Mouse (Mus musculus) heart, embryonic 11.5 days (tissue): ENCODE data around the gene Golph3l. TPM values are rescaled to one million over a fixed set of nuclear protein-coding genes. Genes with fewer than 3 reads are reported as not detected.

ENCODE experiments used
- ATAC-seq: fragments of 200-750 bp; cut with Nextera tagmentation; replicated peaks from 2 replicates; pipeline ENCODE4 v1.8.0; 2017; ENCODE audit warnings: moderate library complexity; ENCODE audit not compliant: insufficient number of reproducible peaks, low FRiP score, low TSS enrichment
- H3K27ac ChIP-seq: fragments of 300-500 bp; sonication (generic); 2 replicates; pipeline ENCODE4 v1.5.1; 2014; ENCODE audit warnings: mild to moderate bottlenecking, low read depth, low read length
- H3K27me3 ChIP-seq: fragments of 300-500 bp; sonication (generic); 2 replicates; pipeline ENCODE4 v1.6.1; 2014; ENCODE audit warnings: mild to moderate bottlenecking, low read length, mixed read lengths; ENCODE audit not compliant: control insufficient read depth, insufficient read depth
- H3K36me3 ChIP-seq: fragments of 300-500 bp; sonication (generic); 2 replicates; pipeline ENCODE4 v1.6.1; 2014; ENCODE audit warnings: mild to moderate bottlenecking, low read length, moderate library complexity, mixed read lengths; ENCODE audit not compliant: control insufficient read depth, insufficient read depth
- H3K4me1 ChIP-seq: fragments of 300-500 bp; sonication (generic); 2 replicates; pipeline ENCODE4 v1.6.1; 2014; ENCODE audit warnings: low read length; ENCODE audit not compliant: control insufficient read depth, insufficient read depth
- H3K4me2 ChIP-seq: fragments of 300-500 bp; sonication (generic); 2 replicates; pipeline ENCODE4 v1.6.1; 2014; ENCODE audit warnings: mild to moderate bottlenecking, moderate library complexity
- H3K4me3 ChIP-seq: fragments of 300-500 bp; sonication (generic); 2 replicates; pipeline ENCODE4 v1.5.1; 2014; ENCODE audit warnings: low read depth, low read length
- H3K9ac ChIP-seq: fragments of 300-500 bp; sonication (generic); 2 replicates; pipeline ENCODE4 v1.6.1; 2014; ENCODE audit warnings: mild to moderate bottlenecking, low read depth, low read length, moderate library complexity
- H3K9me3 ChIP-seq: fragments of 300-500 bp; sonication (generic); replicated peaks from 2 replicates; pipeline ENCODE4 v1.6.1; 2016; ENCODE audit warnings: low read length; ENCODE audit not compliant: control insufficient read depth
- WGBS: fragments of 180-500 bp; shearing (Covaris S2); extraction: QIAGEN DNeasy Blood & Tissue Kit; methylation state at CpG from one replicate; pipeline ENCODE4 v1.1.7; 2014; ENCODE audit not compliant: insufficient replicate concordance; 5-methylcytosine and 5-hydroxymethylcytosine counted together
- polyA plus RNA-seq: library from polyadenylated mRNA; unstranded; fragments of >200 nt; fragmentation: Nextera tagmentation; extraction: Ambion mirVana; gene quantifications from 2 replicates; pipeline ENCODE4 v1.2.1, GENCODE M21; 2014

Golph3l gene
- polyA plus RNA-seq, 1 experiment from 2014 or later, result 27.8 TPM

- H3K36me3 ChIP-seq, result peaks cover 22% of the 10 kb centered on the region; the same call in 1 of the 2 replicates
- 19% methylated on average over 7 of the region's 7 CpGs for WGBS
- peaks cover 52% of the 10 kb centered on the region for H3K4me1 ChIP-seq
- no peak for ATAC-seq
- H3K4me3 ChIP-seq, result peak overlapping the region; percentile 76
- H3K9ac ChIP-seq, result peak overlapping the region; percentile 59
- no peaks in the 10 kb centered on the region for H3K9me3 ChIP-seq
- H3K27ac ChIP-seq, result peak overlapping the region; percentile 73
- no peaks in the 10 kb centered on the region for H3K27me3 ChIP-seq
- H3K4me2 ChIP-seq, result peak overlapping the region; percentile 95
Measured at GRCm38 (mm10) chr3:95661945-95662715, 73.4 kb downstream of the Golph3l start.

- Histone ChIP-seq H3K9ac (peak overlapping the region; percentile 59), H3K36me3 (peaks cover 22% of the 10 kb centered on the region; the same call in 1 of the 2 replicates)
Measured at GRCm38 (mm10) chr3:95662724-95663449, 74.2 kb downstream of the Golph3l start.

GRCm38 (mm10) chr3:95663486-95663885, 74.8 kb downstream of the Golph3l start:
- H3K36me3 ChIP-seq, result peaks cover 22% of the 10 kb centered on the region; the same call in 1 of the 2 replicates
- WGBS, result 82% methylated on average over 2 of the region's 2 CpGs
- H3K9ac ChIP-seq, result no peak overlapping the region; the same call in 1 of the 2 replicates
- H3K4me3 ChIP-seq, result no peak overlapping the region
- H3K27ac ChIP-seq, result peak overlapping the region; percentile 23
- no peaks in the 10 kb centered on the region for H3K9me3 ChIP-seq
- peak overlapping the region; percentile 95 for H3K4me2 ChIP-seq
- no peak for ATAC-seq
- H3K4me1 ChIP-seq, result peaks cover 65% of the 10 kb centered on the region
- no peaks in the 10 kb centered on the region for H3K27me3 ChIP-seq

More at GRCm38 (mm10) chr3:95662724-95663449, 74.2 kb downstream of the Golph3l start:
- Histone ChIP-seq H3K4me3 (peak overlapping the region; percentile 76), H3K27me3 (no peaks in the 10 kb centered on the region), H3K27ac (peak overlapping the region; percentile 73), H3K4me2 (peak overlapping the region; percentile 95), H3K9me3 (no peaks in the 10 kb centered on the region), H3K4me1 (peaks cover 59% of the 10 kb centered on the region)
- no peak for ATAC-seq
- WGBS, result 73% methylated on average over 7 of the region's 7 CpGs

- Histone ChIP-seq H3K4me3 (no peak overlapping the region), H3K27me3 (no peaks in the 10 kb centered on the region), H3K4me2 (peak overlapping the region; percentile 6; the same call in 1 of the 2 replicates), H3K36me3 (peaks cover 22% of the 10 kb centered on the region), H3K9ac (no peak overlapping the region; the same call in 1 of the 2 replicates), H3K4me1 (peaks cover 69% of the 10 kb centered on the region), H3K27ac (0 out of 2 replicates have a peak overlapping the region, but pooled peaks have one; percentile 23), H3K9me3 (no peaks in the 10 kb centered on the region)
- ATAC-seq, result no peak
- 89% methylated on average over 3 of the region's 3 CpGs for WGBS
Measured at GRCm38 (mm10) chr3:95663969-95664608, 75.4 kb downstream of the Golph3l start.

GRCm38 (mm10) chr3:95664940-95665352, 76.2 kb downstream of the Golph3l start:
- Histone ChIP-seq H3K9ac (no peak overlapping the region), H3K4me1 (peaks cover 69% of the 10 kb centered on the region), H3K4me2 (no peak overlapping the region; the same call in 1 of the 2 replicates), H3K27me3 (no peaks in the 10 kb centered on the region), H3K9me3 (no peaks in the 10 kb centered on the region), H3K36me3 (peaks cover 27% of the 10 kb centered on the region), H3K4me3 (no peak overlapping the region), H3K27ac (peak overlapping the region; percentile 78)
- 84% methylated on average over 4 of the region's 4 CpGs for WGBS
- no peak for ATAC-seq

GRCm38 (mm10) chr3:95666124-95666844, 77.5 kb downstream of the Golph3l start:
- no peaks in the 10 kb centered on the region for H3K9me3 ChIP-seq
- H3K9ac ChIP-seq, result no peak overlapping the region
- peaks cover 19% of the 10 kb centered on the region for H3K36me3 ChIP-seq
- peak overlapping the region; percentile 78 for H3K27ac ChIP-seq
- H3K27me3 ChIP-seq, result no peaks in the 10 kb centered on the region
- peak; percentile 75 for ATAC-seq
- 14% methylated on average over 6 of the region's 6 CpGs for WGBS
- no peak overlapping the region for H3K4me3 ChIP-seq
- peak overlapping the region; percentile 32 for H3K4me2 ChIP-seq
- peaks cover 69% of the 10 kb centered on the region for H3K4me1 ChIP-seq

GRCm38 (mm10) chr3:95667521-95667920, 78.8 kb downstream of the Golph3l start:
- Histone ChIP-seq H3K4me1 (peaks cover 72% of the 10 kb centered on the region), H3K9ac (peak overlapping the region; percentile 66; the same call in 1 of the 2 replicates), H3K27me3 (no peaks in the 10 kb centered on the region), H3K9me3 (no peaks in the 10 kb centered on the region), H3K27ac (peak overlapping the region; percentile 78), H3K36me3 (peaks cover 19% of the 10 kb centered on the region), H3K4me2 (peak overlapping the region; percentile 32), H3K4me3 (no peak overlapping the region)
- 34% methylated on average over 4 of the region's 4 CpGs for WGBS
- no peak for ATAC-seq

- Histone ChIP-seq H3K4me2 (peak overlapping the region; percentile 32), H3K9ac (peak overlapping the region; percentile 66), H3K4me1 (peaks cover 72% of the 10 kb centered on the region), H3K9me3 (no peaks in the 10 kb centered on the region), H3K27ac (peak overlapping the region; percentile 78), H3K27me3 (no peaks in the 10 kb centered on the region), H3K36me3 (peaks cover 19% of the 10 kb centered on the region), H3K4me3 (no peak overlapping the region)
- WGBS, result 31% methylated on average over 7 of the region's 7 CpGs
- ATAC-seq, result no peak
Measured at GRCm38 (mm10) chr3:95668026-95668425, 79.3 kb downstream of the Golph3l start.
